Mouse (Mus musculus): Measurements from ENCODE around the gene Strn3. TPM values are rescaled to one million over a fixed set of nuclear protein-coding genes. Genes with fewer than 3 reads are reported as not detected.

The Strn3 gene
- polyA plus RNA-seq (2012; ENCODE audit: insufficient read depth, insufficient read length, missing spikeins): 61.5 and 67.4 TPM in 2 replicates

- peaks cover 18% of the 10 kb centered on the region for H3K4me1 ChIP-seq (ENCODE audit: control insufficient read depth, insufficient read depth, insufficient read length, low read length)
- H3K4me3 ChIP-seq (ENCODE audit: insufficient read depth, low read depth, low read length): peak within 1 kb of the TSS; percentile 90
- peak within 1 kb of the TSS; percentile 94 for H3K27ac ChIP-seq (replicated peaks; ENCODE audit: low read depth, low read length)
These were observed at the start of gene Strn3 for GRCm38 (mm10) chr12:51691845-51692632. Gene Strn3, minus strand, starts transcription at chr12:51691897.

GRCm38 (mm10) chr12:51736807-51737206, 45.1 kb upstream of the Strn3 start:
- Histone ChIP-seq H3K27ac (replicated peaks; ENCODE audit: low read depth, low read length) (no peak overlapping the region), H3K4me1 (ENCODE audit: control insufficient read depth, insufficient read depth, insufficient read length, low read length) (no peaks in the 10 kb centered on the region), H3K4me3 (ENCODE audit: insufficient read depth, low read depth, low read length) (no peak overlapping the region)

- Histone ChIP-seq H3K4me3 (ENCODE audit: insufficient read depth, low read depth, low read length) (no peak overlapping the region), H3K4me1 (ENCODE audit: control insufficient read depth, insufficient read depth, insufficient read length, low read length) (no peaks in the 10 kb centered on the region), H3K27ac (replicated peaks; ENCODE audit: low read depth, low read length) (no peak overlapping the region)
These were observed 44.7 kb upstream of the Strn3 start for GRCm38 (mm10) chr12:51736381-51736780.

GRCm38 (mm10) chr12:51735840-51736271, 44.2 kb upstream of the Strn3 start:
- no peak overlapping the region for H3K27ac ChIP-seq (replicated peaks; ENCODE audit: low read depth, low read length)
- H3K4me3 ChIP-seq (ENCODE audit: insufficient read depth, low read depth, low read length): no peak overlapping the region
- H3K4me1 ChIP-seq (ENCODE audit: control insufficient read depth, insufficient read depth, insufficient read length, low read length): no peaks in the 10 kb centered on the region

GRCm38 (mm10) chr12:51734605-51735211, 43.0 kb upstream of the Strn3 start:
- Histone ChIP-seq H3K4me1 (ENCODE audit: control insufficient read depth, insufficient read depth, insufficient read length, low read length) (no peaks in the 10 kb centered on the region), H3K4me3 (ENCODE audit: insufficient read depth, low read depth, low read length) (0 out of 2 replicates have a peak overlapping the region, but pooled peaks have one; percentile 8), H3K27ac (replicated peaks; ENCODE audit: low read depth, low read length) (no peak overlapping the region)

GRCm38 (mm10) chr12:51729827-51730226, 38.1 kb upstream of the Strn3 start:
- Histone ChIP-seq H3K27ac (replicated peaks; ENCODE audit: low read depth, low read length) (peak overlapping the region; percentile 91), H3K4me1 (ENCODE audit: control insufficient read depth, insufficient read depth, insufficient read length, low read length) (peaks cover 2% of the 10 kb centered on the region), H3K4me3 (ENCODE audit: insufficient read depth, low read depth, low read length) (no peak overlapping the region)

- H3K4me1 ChIP-seq (ENCODE audit: control insufficient read depth, insufficient read depth, insufficient read length, low read length): peaks cover 2% of the 10 kb centered on the region
- H3K27ac ChIP-seq (replicated peaks; ENCODE audit: low read depth, low read length): peak overlapping the region; percentile 91
- peak overlapping the region; percentile 39 for H3K4me3 ChIP-seq (ENCODE audit: insufficient read depth, low read depth, low read length)
These were observed 37.4 kb upstream of the Strn3 start for GRCm38 (mm10) chr12:51729058-51729457.

- Histone ChIP-seq H3K27ac (replicated peaks; ENCODE audit: low read depth, low read length) (no peak overlapping the region), H3K4me1 (ENCODE audit: control insufficient read depth, insufficient read depth, insufficient read length, low read length) (no peaks in the 10 kb centered on the region), H3K4me3 (ENCODE audit: insufficient read depth, low read depth, low read length) (no peak overlapping the region)
These were observed 30.1 kb upstream of the Strn3 start for GRCm38 (mm10) chr12:51721836-51722235.

GRCm38 (mm10) chr12:51718617-51719016, 26.9 kb upstream of the Strn3 start:
- H3K27ac ChIP-seq (replicated peaks; ENCODE audit: low read depth, low read length): no peak overlapping the region
- H3K4me1 ChIP-seq (ENCODE audit: control insufficient read depth, insufficient read depth, insufficient read length, low read length): no peaks in the 10 kb centered on the region
- H3K4me3 ChIP-seq (ENCODE audit: insufficient read depth, low read depth, low read length): no peak overlapping the region

- H3K27ac ChIP-seq (replicated peaks; ENCODE audit: low read depth, low read length): no peak overlapping the region
- peaks cover 3% of the 10 kb centered on the region for H3K4me1 ChIP-seq (ENCODE audit: control insufficient read depth, insufficient read depth, insufficient read length, low read length)
- no peak overlapping the region for H3K4me3 ChIP-seq (ENCODE audit: insufficient read depth, low read depth, low read length)
These were observed 21.0 kb upstream of the Strn3 start for GRCm38 (mm10) chr12:51712685-51713084.

- peaks cover 3% of the 10 kb centered on the region for H3K4me1 ChIP-seq (ENCODE audit: control insufficient read depth, insufficient read depth, insufficient read length, low read length)
These were observed 18.5 kb upstream of the Strn3 start for GRCm38 (mm10) chr12:51710154-51710553.

GRCm38 (mm10) chr12:51709741-51710140, 18.0 kb upstream of the Strn3 start:
- peaks cover 3% of the 10 kb centered on the region for H3K4me1 ChIP-seq (ENCODE audit: control insufficient read depth, insufficient read depth, insufficient read length, low read length)
- H3K27ac ChIP-seq (replicated peaks; ENCODE audit: low read depth, low read length): no peak overlapping the region
- no peak overlapping the region for H3K4me3 ChIP-seq (ENCODE audit: insufficient read depth, low read depth, low read length)

More at GRCm38 (mm10) chr12:51710154-51710553, 18.5 kb upstream of the Strn3 start:
- Histone ChIP-seq H3K27ac (replicated peaks; ENCODE audit: low read depth, low read length) (no peak overlapping the region), H3K4me3 (ENCODE audit: insufficient read depth, low read depth, low read length) (no peak overlapping the region)

GRCm38 (mm10) chr12:51708941-51709686, 17.4 kb upstream of the Strn3 start:
- H3K4me3 ChIP-seq (ENCODE audit: insufficient read depth, low read depth, low read length): peak overlapping the region; percentile 41
- peaks cover 3% of the 10 kb centered on the region for H3K4me1 ChIP-seq (ENCODE audit: control insufficient read depth, insufficient read depth, insufficient read length, low read length)
- peak overlapping the region; percentile 87 for H3K27ac ChIP-seq (replicated peaks; ENCODE audit: low read depth, low read length)

GRCm38 (mm10) chr12:51706673-51707235, 15.1 kb upstream of the Strn3 start:
- Histone ChIP-seq H3K4me3 (ENCODE audit: insufficient read depth, low read depth, low read length) (no peak overlapping the region), H3K4me1 (ENCODE audit: control insufficient read depth, insufficient read depth, insufficient read length, low read length) (peaks cover 5% of the 10 kb centered on the region), H3K27ac (replicated peaks; ENCODE audit: low read depth, low read length) (no peak overlapping the region)

GRCm38 (mm10) chr12:51705778-51706177, 14.1 kb upstream of the Strn3 start:
- Histone ChIP-seq H3K27ac (replicated peaks; ENCODE audit: low read depth, low read length) (peak overlapping the region; percentile 44; the same call in 1 of the 2 replicates), H3K4me3 (ENCODE audit: insufficient read depth, low read depth, low read length) (no peak overlapping the region), H3K4me1 (ENCODE audit: control insufficient read depth, insufficient read depth, insufficient read length, low read length) (peaks cover 5% of the 10 kb centered on the region)
